Comparison of ENCODE assay signal across 8 mouse cellular contexts in genomic region chr11:65475821-65476540, GRCm38 (mm10).
DNase-seq lines count a peak whose midpoint lies in the region; ATAC-seq and TF ChIP-seq lines count a peak whose summit lies in the region.

No protein-coding gene starts in this region.

- no peak for TF ChIP-seq POLR2A in cerebellum, adult 2 months (IDR thresholded peaks at IDR 0.05; ENCODE audit: borderline replicate concordance, insufficient read depth, low read length)

- no peaks in the 10 kb centered on the region for H3K27me3 ChIP-seq in cerebellum, adult 2 months (ENCODE audit: control insufficient read depth, insufficient read depth, low read length)

- ATAC-seq in CD4-positive, CD25-positive, alpha-beta regulatory T cell, adult 4 months, result no peak

- peak; percentile 16 to 47 for DNase-seq in adrenal gland, adult (ENCODE audit: inconsistent age in 2 of 2, low spot score in 1 of 2)
- no peak for DNase-seq in adrenal gland, adult 8-10 months
- DNase-seq in layer of hippocampus, postnatal 36 days, result peak; percentile 5 to 7
- DNase-seq in layer of hippocampus, adult 8-10 months (ENCODE audit: low spot score in 2 of 2), result no peak
- peak; percentile 66 to 78 for DNase-seq in cerebellum, adult 2 months
- peak; percentile 50 for DNase-seq in lung, postnatal 14 days
- DNase-seq in kidney, postnatal 25 days, result no peak

- WGBS in cerebellum, adult 2 months, result 7% methylated on average over 18 of the region's 18 CpGs

- no peak for TF ChIP-seq CTCF in cerebellum, adult 2 months (IDR thresholded peaks at IDR 0.05; ENCODE audit: borderline replicate concordance, insufficient read depth, low read depth, low read length)

- no peak overlapping the region for H3K27ac ChIP-seq in cerebellum, adult 2 months (ENCODE audit: insufficient read depth, low read length)

- H3K4me1 ChIP-seq in cerebellum, adult 2 months (ENCODE audit: control insufficient read depth, insufficient read depth, low read length), result peaks cover 3% of the 10 kb centered on the region

- H3K4me3 ChIP-seq in cerebellum, adult 2 months (replicated peaks; ENCODE audit: insufficient read depth, low read depth, low read length), result no peak overlapping the region

Comparison
In these comparisons a context has a peak if more than half of its experiments do, and no peak if none do; other contexts are left out.
1. DNase-seq: peak in adrenal gland, adult (2 of 2), layer of hippocampus, postnatal 36 days (2 of 2), cerebellum, adult 2 months (2 of 2) and lung, postnatal 14 days (single experiment); none in adrenal gland, adult 8-10 months (single experiment), layer of hippocampus, adult 8-10 months (0 of 2) and kidney, postnatal 25 days (0 of 2).